Mouse (Mus musculus): ENCODE results near the gene Synj2. TPM values are rescaled to one million over a fixed set of nuclear protein-coding genes. Genes with fewer than 3 reads are reported as not detected.
A peak's percentile ranks its signal among the peaks of the same experiment; 100 is the strongest.

Synj2 gene
- total and polyA plus RNA-seq, 3 experiments = 1.2 to 2.5 TPM; not detected in 1

GRCm38 (mm10) chr17:5893092-5893491 is 48.0 kb upstream of the Synj2 start:
- Histone ChIP-seq H3K27ac (ENCODE audit: control insufficient read depth, low read depth, low read length) (peak overlapping the region; percentile 55), H3K79me2 (ENCODE audit: control insufficient read depth, insufficient read depth, low read length, poor library complexity) (no peaks in the 10 kb centered on the region), H3K36me3 (ENCODE audit: control insufficient read depth in 1 of 2, insufficient read depth in 2 of 2, low read length in 2 of 2) (peaks cover 0 to 20% of the 10 kb centered on the region in 2 experiments; a peak in 2 of 4 replicates), H3K9me3 (replicated peaks; ENCODE audit: insufficient read depth, low read length) (no peaks in the 10 kb centered on the region), H3K9ac (ENCODE audit: control insufficient read depth, low read depth, low read length, poor library complexity, severe bottlenecking) (no peak overlapping the region), H3K4me3 (ENCODE audit: control insufficient read depth in 1 of 2, insufficient read depth in 1 of 2, low read depth in 2 of 2, low read length in 2 of 2) (no peak overlapping the region), H3K27me3 (ENCODE audit: control insufficient read depth in 1 of 2, insufficient read depth in 2 of 2, low read length in 2 of 2) (no peaks in the 10 kb centered on the region), H3K4me1 (ENCODE audit: control insufficient read depth in 1 of 2, insufficient read depth in 2 of 2, low read length in 2 of 2) (peaks cover 7 to 20% of the 10 kb centered on the region in 2 experiments)
- TF ChIP-seq UBTF (IDR thresholded peaks at IDR 0.05; ENCODE audit: borderline replicate concordance, insufficient read depth, low read depth, low read length) (no peak), USF2 (IDR thresholded peaks at IDR 0.05; ENCODE audit: borderline replicate concordance in 1 of 2, insufficient read depth in 1 of 2, low read depth in 1 of 2, low read length in 2 of 2) (no peak), MAZ (IDR thresholded peaks at IDR 0.05; ENCODE audit: low read depth, low read length) (no peak), TAL1 (IDR thresholded peaks at IDR 0.05; ENCODE audit: low read length) (0 out of 2 replicates have a peak, but pooled peaks have one; percentile 11), MAFK (IDR thresholded peaks at IDR 0.05; ENCODE audit: borderline replicate concordance, low read depth, low read length) (no peak), EP300 (IDR thresholded peaks at IDR 0.05; ENCODE audit: low read depth in 1 of 2, low read length in 2 of 2) (0 out of 4 replicates have a peak, but pooled peaks of 1 of the 2 experiments have one; percentile 17), TCF12 (IDR thresholded peaks at IDR 0.05; ENCODE audit: low read depth, low read length) (0 out of 2 replicates have a peak, but pooled peaks have one; percentile 7), JUND (IDR thresholded peaks at IDR 0.05; ENCODE audit: low read depth, low read length) (no peak), MYC (IDR thresholded peaks at IDR 0.05; ENCODE audit: low read depth, low read length) (0 out of 2 replicates have a peak, but pooled peaks have one; percentile 25), MAX (IDR thresholded peaks at IDR 0.05; ENCODE audit: low read length) (0 out of 2 replicates have a peak, but pooled peaks have one; percentile 45), USF1 (IDR thresholded peaks at IDR 0.05; ENCODE audit: low read depth, low read length) (peak; percentile 39; the same call in 1 of the 2 replicates), MXI1 (IDR thresholded peaks at IDR 0.05; ENCODE audit: low read depth, low read length) (peak; percentile 59; the same call in 1 of the 2 replicates)
- DNase-seq (ENCODE audit: low read depth, low spot score) = peak; percentile 61

GRCm38 (mm10) chr17:5893574-5894148 is 47.4 kb upstream of the Synj2 start:
- Histone ChIP-seq H3K4me3 (ENCODE audit: control insufficient read depth in 1 of 2, insufficient read depth in 1 of 2, low read depth in 2 of 2, low read length in 2 of 2) (no peak overlapping the region), H3K36me3 (ENCODE audit: control insufficient read depth in 1 of 2, insufficient read depth in 2 of 2, low read length in 2 of 2) (peaks cover 0 to 20% of the 10 kb centered on the region in 2 experiments; a peak in 2 of 4 replicates), H3K4me1 (ENCODE audit: control insufficient read depth in 1 of 2, insufficient read depth in 2 of 2, low read length in 2 of 2) (peaks cover 7 to 20% of the 10 kb centered on the region in 2 experiments), H3K9ac (ENCODE audit: control insufficient read depth, low read depth, low read length, poor library complexity, severe bottlenecking) (no peak overlapping the region), H3K79me2 (ENCODE audit: control insufficient read depth, insufficient read depth, low read length, poor library complexity) (no peaks in the 10 kb centered on the region), H3K27ac (ENCODE audit: control insufficient read depth, low read depth, low read length) (peak overlapping the region; percentile 55; the same call in 1 of the 2 replicates), H3K9me3 (replicated peaks; ENCODE audit: insufficient read depth, low read length) (no peaks in the 10 kb centered on the region), H3K27me3 (ENCODE audit: control insufficient read depth in 1 of 2, insufficient read depth in 2 of 2, low read length in 2 of 2) (no peaks in the 10 kb centered on the region)
- no peak for DNase-seq (ENCODE audit: low read depth, low spot score)
- TF ChIP-seq CTCF (IDR thresholded peaks at IDR 0.05 in 2 of 3, conservative IDR thresholded peaks at IDR 0.05 in 1 of 3; ENCODE audit: control insufficient read depth in 1 of 3, insufficient read depth in 1 of 3, low read depth in 2 of 3, low read length in 3 of 3, poor library complexity in 1 of 3, severe bottlenecking in 1 of 3) (peak in 2 of 3 experiments; percentile 14 to 59; a peak in 3 of 6 replicates), MAFK (IDR thresholded peaks at IDR 0.05; ENCODE audit: borderline replicate concordance, low read depth, low read length) (no peak)
